Mouse (Mus musculus) heart, adult 2 months (tissue): ENCODE results near the gene Nfu1. TPM values are rescaled to one million over a fixed set of nuclear protein-coding genes. Genes with fewer than 3 reads are reported as not detected.

Source experiments
- DNase-seq, 2 experiments: peaks; one replicate each; pipeline ENCODE4 v3.0.0; 2021
- H3K27ac ChIP-seq: fragments of 200-600 bp; 2 replicates; pipeline ENCODE4 v1.8.1; 2022
- H3K27me3 ChIP-seq: fragments of 200-500 bp; 2 replicates; pipeline ENCODE4 v1.6.1; 2012; ENCODE audit warnings: mild to moderate bottlenecking, low read length, inconsistent platforms, mixed read lengths; ENCODE audit not compliant: control insufficient read depth, insufficient read depth
- H3K36me3 ChIP-seq: fragments of 200-500 bp; 2 replicates; pipeline ENCODE4 v1.6.1; 2012; ENCODE audit warnings: low read length, inconsistent platforms; ENCODE audit not compliant: control insufficient read depth, insufficient read depth
- H3K4me1 ChIP-seq: fragments of 200-500 bp; 2 replicates; pipeline ENCODE4 v1.6.1; 2011; ENCODE audit warnings: low read length; ENCODE audit not compliant: control insufficient read depth, insufficient read depth
- H3K4me3 ChIP-seq: fragments of 200-600 bp; 2 replicates; pipeline ENCODE4 v1.8.1; 2022
- H3K79me2 ChIP-seq: fragments of 200-500 bp; replicated peaks from 2 replicates; pipeline ENCODE4 v1.6.1; 2012; ENCODE audit warnings: mild to moderate bottlenecking, inconsistent platforms, low read length, moderate library complexity, mixed read lengths; ENCODE audit not compliant: control insufficient read depth, insufficient read depth
- H3K9ac ChIP-seq: fragments of 200-500 bp; 2 replicates; pipeline ENCODE4 v1.6.1; 2012; ENCODE audit warnings: low read depth, mild to moderate bottlenecking, control low read depth, inconsistent platforms, low read length, mixed read lengths
- CTCF ChIP-seq: fragments of 200-600 bp; IDR thresholded peaks from 2 replicates; pipeline ENCODE4 v1.8.1; 2022; ENCODE audit warnings: antibody characterized with exemption, mild to moderate bottlenecking, moderate library complexity
- EP300 ChIP-seq: fragments of 200-500 bp; IDR thresholded peaks from 2 replicates; pipeline ENCODE4 v1.6.1; 2011; ENCODE audit warnings: low read depth, low read length, control low read depth; ENCODE audit not compliant: insufficient read depth
- POLR2A ChIP-seq: fragments of 200-500 bp; IDR thresholded peaks from 2 replicates; pipeline ENCODE4 v1.6.1; 2011; ENCODE audit warnings: mild to moderate bottlenecking, low read depth, low read length, control low read depth; ENCODE audit not compliant: insufficient read depth
- WGBS: fragments of 180-500 bp; shearing (Covaris S2); methylation state at CpG from one replicate; pipeline ENCODE4 v1.1.7; 2018; 5-methylcytosine and 5-hydroxymethylcytosine counted together
- intact Hi-C: fragments of 180-260 bp; cut with DNase I; formaldehyde crosslinking; loops from one replicate; pipeline ENCODE4 v1.15.1; 2025
- polyA plus RNA-seq: library from polyadenylated mRNA; depleted of rRNA; stranded (reverse); fragments of >200 nt; gene quantifications from 2 replicates; pipeline ENCODE4 v1.2.3, GENCODE M21; 2012
- total RNA-seq, 2 experiments: library from RNA; stranded (reverse); gene quantifications; 2 replicates each; pipeline ENCODE4 v1.2.3; 2021

Nfu1 gene
- total and polyA plus RNA-seq, 3 experiments = 67.6 to 213 (median 72.3) TPM

DNA sequence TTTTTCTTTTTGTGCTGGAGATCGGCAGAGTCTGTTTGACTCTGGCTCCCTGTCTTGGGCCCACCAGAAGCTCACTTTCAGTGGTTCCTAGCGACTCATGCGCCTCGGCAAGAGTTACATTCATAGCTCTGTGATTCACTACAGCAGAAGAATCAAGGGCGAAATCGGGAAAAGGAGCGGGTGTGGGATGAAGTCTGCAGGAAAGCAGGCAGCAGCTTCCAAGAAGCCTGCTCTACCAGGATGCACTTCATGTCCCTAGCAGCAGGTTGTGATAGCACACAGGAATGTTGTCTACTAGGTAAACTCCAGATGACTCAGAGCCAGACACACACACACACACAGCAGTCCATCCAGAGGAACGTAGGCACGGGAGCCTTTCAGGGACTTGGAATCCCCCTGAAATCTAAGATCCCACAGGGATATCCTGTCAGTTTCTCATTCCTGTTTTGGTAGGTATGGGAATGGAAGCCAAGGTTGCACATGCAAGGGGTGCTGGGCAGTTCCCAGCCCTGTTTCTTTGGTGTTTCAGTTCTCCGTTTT lies 42.9 kb downstream of the Nfu1 start:
- Histone ChIP-seq H3K79me2 (0 out of 2 replicates have a peak, but pooled peaks cover 4% of the 10 kb centered on the region), H3K27me3 (no peaks in the 10 kb centered on the region), H3K4me1 (no peaks in the 10 kb centered on the region), H3K9ac (no peak overlapping the region), H3K27ac (no peak overlapping the region), H3K4me3 (no peak overlapping the region), H3K36me3 (no peaks in the 10 kb centered on the region; the same call in 1 of the 2 replicates)
- WGBS = 86% methylated on average over 10 of the region's 10 CpGs
- intact Hi-C loops = no loop called here
- TF ChIP-seq EP300 (no peak), POLR2A (no peak), CTCF (no peak)
- no peak for DNase-seq

DNA sequence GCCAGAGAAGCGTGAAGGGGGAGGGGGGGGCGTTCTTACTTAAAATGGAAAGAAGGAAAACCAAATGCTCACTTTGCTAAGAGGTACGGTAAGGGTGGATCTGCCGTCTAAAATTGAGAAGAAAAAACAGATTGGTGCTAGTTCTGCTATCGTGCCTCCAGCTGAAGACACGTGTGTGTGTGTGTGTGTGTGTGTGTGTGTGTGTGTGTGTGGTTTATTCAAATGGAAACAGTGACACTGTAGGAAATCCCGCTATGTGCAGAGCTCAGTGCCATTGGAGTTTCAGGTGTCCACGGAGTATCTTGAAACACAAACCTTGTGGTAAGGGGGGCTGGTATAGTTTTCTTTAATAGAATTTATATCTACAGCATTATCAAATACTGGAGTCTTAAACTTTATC lies 45.2 kb downstream of the Nfu1 start:
- TF ChIP-seq CTCF (no peak), POLR2A (no peak), EP300 (no peak)
- WGBS = 79% methylated on average over 8 of the region's 8 CpGs
- H3K27me3 ChIP-seq = no peaks in the 10 kb centered on the region

DNA sequence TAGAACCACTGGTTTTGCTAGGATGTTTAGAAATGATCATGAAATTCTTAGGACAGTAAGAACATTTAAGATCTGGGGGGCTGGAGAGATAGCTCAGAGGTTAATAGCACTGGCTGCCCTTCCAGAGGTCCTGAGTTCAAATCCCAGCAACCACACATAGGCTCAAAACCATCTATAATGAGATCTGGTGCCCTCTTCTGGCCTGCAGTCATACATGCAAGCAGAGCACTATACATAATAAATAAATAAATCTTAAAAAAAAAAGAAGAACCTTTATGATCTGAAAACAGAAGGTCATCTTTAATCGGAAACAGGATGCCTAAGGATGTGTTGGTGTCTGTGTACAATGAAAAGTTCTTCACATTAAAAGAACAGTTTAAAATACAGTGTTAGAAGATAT lies 50.7 kb downstream of the Nfu1 start:
- Histone ChIP-seq H3K27ac (no peak overlapping the region), H3K4me3 (no peak overlapping the region), H3K36me3 (no peaks in the 10 kb centered on the region), H3K79me2 (no peaks in the 10 kb centered on the region), H3K9ac (no peak overlapping the region), H3K4me1 (no peaks in the 10 kb centered on the region), H3K27me3 (no peaks in the 10 kb centered on the region)
- TF ChIP-seq EP300 (no peak), CTCF (peak; percentile 44), POLR2A (no peak)
- intact Hi-C loops = no loop called here
- WGBS = 87% methylated on average over 1 of the region's 1 CpGs
- DNase-seq = no peak

More for the DNA sequence above, 45.2 kb downstream of the Nfu1 start:
- H3K27ac ChIP-seq = no peak overlapping the region
- H3K79me2 ChIP-seq = no peaks in the 10 kb centered on the region
- no peaks in the 10 kb centered on the region for H3K4me1 ChIP-seq
- H3K36me3 ChIP-seq = no peaks in the 10 kb centered on the region; the same call in 1 of the 2 replicates
- intact Hi-C loops = no loop called here
- H3K9ac ChIP-seq = no peak overlapping the region
- no peak overlapping the region for H3K4me3 ChIP-seq
- no peak for DNase-seq

DNA sequence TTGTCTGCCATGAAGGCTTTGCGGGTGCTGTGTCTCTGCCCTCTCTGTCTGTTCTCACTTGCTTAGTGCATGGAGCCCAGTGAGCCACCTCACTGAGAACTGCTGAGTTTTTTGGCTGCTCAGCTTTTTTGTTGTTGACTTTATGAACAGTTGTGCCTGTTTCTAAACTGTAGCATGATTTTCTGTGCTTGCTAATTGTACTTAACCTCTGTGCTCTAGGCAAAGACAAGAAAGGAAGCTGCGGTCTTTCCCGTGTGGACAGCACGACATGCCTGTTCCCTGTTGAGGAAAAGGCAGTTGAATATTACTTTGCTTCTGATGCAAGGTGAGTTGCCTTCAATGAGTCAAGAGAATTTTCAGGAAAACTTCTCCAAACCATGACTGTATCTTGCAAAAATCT lies 54.5 kb downstream of the Nfu1 start:
- 90% methylated on average over 4 of the region's 4 CpGs for WGBS
- Histone ChIP-seq H3K4me3 (no peak overlapping the region), H3K4me1 (no peaks in the 10 kb centered on the region), H3K36me3 (no peaks in the 10 kb centered on the region), H3K79me2 (no peaks in the 10 kb centered on the region), H3K27me3 (no peaks in the 10 kb centered on the region), H3K9ac (no peak overlapping the region), H3K27ac (no peak overlapping the region)
- TF ChIP-seq EP300 (no peak), POLR2A (no peak)
- intact Hi-C loops = no loop called here
- no peak for DNase-seq

DNA sequence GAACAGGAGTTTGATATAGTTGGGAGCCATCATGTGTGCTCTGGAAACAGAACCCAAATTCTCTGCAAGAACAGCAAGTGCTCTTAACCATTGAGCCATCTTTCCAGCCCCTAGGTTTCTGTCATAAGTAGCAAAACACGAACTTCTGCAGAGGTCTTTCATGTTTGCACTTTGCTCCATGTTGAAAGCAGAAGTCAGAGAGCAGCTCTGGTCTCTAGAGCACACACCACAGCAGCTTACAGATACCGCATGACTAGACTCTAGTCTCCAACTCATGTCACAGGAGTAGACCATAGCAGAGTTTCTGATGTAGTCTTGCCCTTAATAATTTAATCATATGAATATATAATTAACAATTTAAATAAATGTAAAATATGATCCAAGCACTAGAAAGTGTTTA lies 59.2 kb downstream of the Nfu1 start:
- H3K9ac ChIP-seq = no peak overlapping the region
- no peak overlapping the region for H3K4me3 ChIP-seq
- H3K4me1 ChIP-seq = peaks cover 1% of the 10 kb centered on the region; the same call in 1 of the 2 replicates
- no peaks in the 10 kb centered on the region for H3K79me2 ChIP-seq
- no peak for TF ChIP-seq POLR2A
- TF ChIP-seq EP300 = no peak
- TF ChIP-seq CTCF = no peak
- H3K27me3 ChIP-seq = no peaks in the 10 kb centered on the region
- intact Hi-C loops = no loop called here
- H3K27ac ChIP-seq = no peak overlapping the region
- H3K36me3 ChIP-seq = peaks cover 6% of the 10 kb centered on the region; the same call in 1 of the 2 replicates
- no peak for DNase-seq
- WGBS = 85% methylated on average over 2 of the region's 2 CpGs

DNA sequence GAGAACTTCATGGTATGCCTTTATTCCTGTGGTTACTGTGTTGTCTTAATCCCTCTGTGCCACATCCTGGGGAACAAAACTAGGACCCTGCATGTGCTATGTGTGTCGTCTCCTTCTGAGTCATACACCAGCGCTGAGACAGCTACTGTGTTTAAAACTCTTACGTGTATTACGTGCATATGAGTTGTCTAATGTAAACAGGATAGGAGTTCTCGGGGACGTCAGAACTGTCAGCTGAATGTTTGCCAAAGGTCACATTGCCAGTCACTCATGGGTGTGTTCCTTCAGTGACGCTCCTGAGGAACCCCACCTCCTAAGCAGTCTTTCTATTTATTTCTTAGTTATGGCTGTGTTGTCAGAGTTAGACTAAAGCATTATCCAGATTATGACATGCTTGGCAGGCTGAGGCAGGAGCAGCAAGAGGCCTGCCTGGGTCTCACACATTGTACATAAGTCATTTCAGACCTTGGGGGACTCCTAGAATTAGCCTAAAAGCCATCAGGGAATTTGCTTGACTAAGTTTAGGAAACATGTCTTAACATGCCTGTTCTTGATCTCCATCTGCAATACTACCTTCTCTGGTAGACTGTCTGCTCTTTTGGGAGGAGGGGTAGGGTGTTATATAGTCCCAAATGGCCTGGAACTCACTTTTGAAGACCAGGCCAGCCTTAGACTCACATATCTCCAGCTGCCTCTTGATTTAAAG lies 60.3 kb downstream of the Nfu1 start:
- intact Hi-C loops = no loop called here
- Histone ChIP-seq H3K27me3 (no peaks in the 10 kb centered on the region), H3K27ac (no peak overlapping the region), H3K79me2 (no peaks in the 10 kb centered on the region), H3K4me1 (peaks cover 1% of the 10 kb centered on the region; the same call in 1 of the 2 replicates), H3K36me3 (peaks cover 6% of the 10 kb centered on the region; the same call in 1 of the 2 replicates), H3K4me3 (no peak overlapping the region), H3K9ac (no peak overlapping the region)
- DNase-seq = no peak
- TF ChIP-seq EP300 = no peak
- TF ChIP-seq CTCF = no peak
- no peak for TF ChIP-seq POLR2A
- 39% methylated on average over 7 of the region's 7 CpGs for WGBS
